Mouse (Mus musculus) cerebellum, postnatal 25 days (tissue): ENCODE results near the gene AC134908.4.

Experiments used
- DNase-seq, 2 experiments: peaks; one replicate each; pipeline ENCODE4 v3.0.0; 2021; ENCODE audit warnings: mixed read lengths in 2 of 2

The AC134908.4 gene

DNA sequence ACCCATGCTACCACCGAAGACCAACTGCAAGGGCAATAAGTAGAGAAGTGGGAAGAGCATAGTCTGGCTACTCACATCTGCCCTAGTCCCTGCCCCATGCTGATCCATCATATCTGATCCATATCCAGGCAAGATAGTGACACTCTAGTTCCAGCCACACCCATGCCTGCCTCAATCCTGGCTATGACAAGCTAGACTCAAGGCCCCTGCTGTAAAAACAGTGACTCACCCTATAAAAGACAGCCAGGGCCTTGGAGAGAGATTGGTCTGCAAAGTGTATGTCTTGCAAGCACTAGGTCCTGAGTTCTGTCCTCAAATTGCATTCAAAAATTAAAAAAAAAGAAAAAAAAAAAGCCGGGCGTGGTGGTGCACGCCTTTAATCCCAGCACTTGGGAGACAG, 11.0 kb upstream of the AC134908.4 start:
- DNase-seq: no peak

GRCm38 (mm10) chr17:25802825-25803517, 7.5 kb upstream of the AC134908.4 start:
- DNase-seq: peak in 1 of 2 experiments; percentile 59

GRCm38 (mm10) chr17:25801029-25801428, 5.6 kb upstream of the AC134908.4 start:
- DNase-seq: peak; percentile 71 to 79

DNA sequence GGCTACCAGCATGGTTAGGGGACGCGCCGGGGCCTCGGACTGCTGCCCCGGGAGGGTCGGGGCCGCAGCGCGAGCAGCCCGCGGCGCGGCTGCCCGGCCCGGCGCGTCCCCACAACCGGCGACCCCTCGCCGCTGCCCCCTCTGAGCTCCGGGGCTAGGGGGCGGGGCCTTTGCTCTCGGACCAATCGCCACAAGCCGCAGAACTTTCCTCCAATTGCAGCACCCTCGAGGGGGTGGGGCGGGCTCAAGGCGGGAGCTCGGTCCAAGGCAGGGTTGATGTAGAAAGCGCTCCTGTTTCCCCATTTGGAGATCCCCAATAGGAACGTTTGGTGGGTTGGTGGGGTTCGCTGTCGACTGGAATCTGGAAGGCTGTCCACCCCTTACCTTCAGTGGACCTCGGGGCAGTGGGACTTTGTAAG, 1.5 kb upstream of the AC134908.4 start, which contains the start of gene Metrn:
Metrn (minus strand) TSS at position 186 of the 419 bp plus-strand sequence.
- peak; percentile 67 to 82 for DNase-seq

GRCm38 (mm10) chr17:25796211-25796771, 832 bp upstream of the AC134908.4 start:
- DNase-seq: peak; percentile 19 to 53

- no peak for DNase-seq
Observed at GRCm38 (mm10) chr17:25794998-25795397, 461 bp downstream of the AC134908.4 start.

DNA sequence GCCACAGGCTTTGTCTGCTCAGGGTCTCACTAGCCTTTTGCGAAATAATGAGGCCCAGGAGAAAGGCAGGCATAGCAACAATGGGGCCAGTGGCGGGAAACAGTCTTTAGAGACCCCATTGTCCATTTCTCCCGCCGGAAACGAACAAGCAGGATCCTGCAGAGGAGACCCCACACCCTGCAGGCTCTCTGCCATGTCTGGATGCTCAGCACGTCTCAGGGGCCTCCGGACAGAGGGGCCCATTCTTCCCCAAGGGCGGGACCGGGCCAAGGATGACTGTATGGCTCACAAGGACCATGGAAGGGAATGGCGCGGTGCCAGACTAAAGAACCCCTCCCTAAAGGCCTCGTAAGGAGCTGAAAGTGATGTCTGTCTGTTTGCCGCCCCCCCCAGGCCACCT, 1.3 kb downstream of the AC134908.4 start:
- DNase-seq: peak in 1 of 2 experiments; percentile 45

- peak in 1 of 2 experiments; percentile 73 for DNase-seq
Observed at GRCm38 (mm10) chr17:25792615-25793014, 2.8 kb downstream of the AC134908.4 start, which contains the start of gene Fam173a. Fam173a (minus strand) TSS chr17:25792901.

GRCm38 (mm10) chr17:25791843-25792527, 3.5 kb downstream of the AC134908.4 start:
- peak; percentile 90 to 91 for DNase-seq

- peak in 1 of 2 experiments; percentile 33 for DNase-seq
Observed at GRCm38 (mm10) chr17:25791320-25791842, 4.1 kb downstream of the AC134908.4 start.

DNA sequence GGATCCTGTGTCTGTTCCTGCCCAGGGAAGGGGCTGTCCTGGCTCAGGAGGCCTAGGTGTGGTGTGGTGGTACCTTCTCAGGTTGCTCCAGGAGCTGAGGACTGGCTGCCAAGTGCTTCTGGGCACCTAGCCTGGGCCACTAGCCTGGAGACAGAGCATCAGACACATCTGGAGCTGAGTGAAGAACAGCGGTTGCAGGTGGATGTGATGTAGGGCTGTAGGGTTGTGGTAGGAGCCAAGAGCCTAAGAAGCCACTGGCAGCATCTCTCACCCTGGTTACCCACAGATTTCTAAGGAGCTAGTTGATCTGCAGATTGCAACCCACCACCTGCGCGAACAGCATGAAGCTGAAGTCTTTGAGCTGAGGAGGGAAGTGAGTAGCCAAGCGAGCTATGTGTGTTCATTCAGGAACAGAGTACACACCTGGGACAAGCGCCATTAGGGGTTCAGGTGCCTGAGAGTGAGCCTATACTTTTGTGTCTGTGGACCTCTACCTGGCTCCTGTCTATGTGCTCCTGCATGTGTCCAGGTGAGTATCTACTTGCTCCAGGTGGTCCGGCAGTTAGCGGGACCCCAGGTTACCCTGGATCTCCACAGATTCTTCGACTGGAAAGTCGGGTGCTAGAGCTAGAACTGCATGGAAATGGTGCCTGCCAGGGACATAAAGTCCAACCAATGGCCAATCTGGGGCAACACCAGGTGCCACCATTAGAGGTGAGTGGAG, 8.5 kb downstream of the AC134908.4 start:
- no peak for DNase-seq

DNA sequence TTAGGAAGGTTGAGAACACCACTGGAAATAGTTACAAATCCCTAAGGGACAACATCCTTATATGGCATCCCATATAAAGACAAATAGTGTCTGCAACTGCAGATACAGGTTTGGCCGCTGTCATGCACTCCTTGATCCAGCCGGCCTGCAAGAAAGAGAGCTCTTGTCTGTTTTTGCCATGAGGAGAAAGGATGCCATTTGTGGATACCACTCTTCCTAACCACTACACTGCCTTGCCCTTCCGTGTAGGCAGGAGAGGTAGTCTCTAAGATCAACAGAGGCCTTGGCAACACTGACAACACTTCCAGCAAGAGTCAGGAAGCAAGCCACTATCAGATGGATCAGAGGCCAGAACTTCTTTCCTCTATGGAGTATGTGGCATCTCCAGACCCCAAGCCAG, 9.2 kb downstream of the AC134908.4 start, which contains the start of gene Ccdc78:
Ccdc78 (plus strand) TSS at position 301 of the 400 bp plus-strand sequence.
- DNase-seq: no peak

DNA sequence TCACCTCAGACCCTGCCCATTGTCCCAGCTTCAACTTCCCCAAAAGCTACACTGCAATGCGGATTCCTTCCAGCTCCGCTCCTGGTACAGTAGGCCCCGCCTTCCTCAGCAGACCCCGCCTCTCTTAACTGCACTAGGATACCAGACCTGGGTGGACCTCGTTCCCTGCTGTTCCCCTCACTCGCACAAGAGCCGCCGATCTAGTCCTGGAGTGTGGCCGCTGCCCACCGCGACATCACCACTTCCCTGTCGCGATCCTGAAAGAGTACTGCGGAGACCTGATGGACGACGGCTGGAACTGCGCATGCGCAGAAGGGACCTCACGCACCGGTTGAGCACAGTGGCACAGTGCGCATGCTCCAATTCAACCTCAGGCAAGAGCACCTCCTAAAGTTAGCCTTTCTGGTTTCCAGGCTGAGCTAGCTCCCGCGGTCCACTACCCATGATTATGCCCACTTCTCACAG, 10.1 kb downstream of the AC134908.4 start, which contains the start of gene Haghl:
Haghl (minus strand) TSS at position 393 of the 465 bp plus-strand sequence.
- DNase-seq: peak; percentile 97 to 98

DNA sequence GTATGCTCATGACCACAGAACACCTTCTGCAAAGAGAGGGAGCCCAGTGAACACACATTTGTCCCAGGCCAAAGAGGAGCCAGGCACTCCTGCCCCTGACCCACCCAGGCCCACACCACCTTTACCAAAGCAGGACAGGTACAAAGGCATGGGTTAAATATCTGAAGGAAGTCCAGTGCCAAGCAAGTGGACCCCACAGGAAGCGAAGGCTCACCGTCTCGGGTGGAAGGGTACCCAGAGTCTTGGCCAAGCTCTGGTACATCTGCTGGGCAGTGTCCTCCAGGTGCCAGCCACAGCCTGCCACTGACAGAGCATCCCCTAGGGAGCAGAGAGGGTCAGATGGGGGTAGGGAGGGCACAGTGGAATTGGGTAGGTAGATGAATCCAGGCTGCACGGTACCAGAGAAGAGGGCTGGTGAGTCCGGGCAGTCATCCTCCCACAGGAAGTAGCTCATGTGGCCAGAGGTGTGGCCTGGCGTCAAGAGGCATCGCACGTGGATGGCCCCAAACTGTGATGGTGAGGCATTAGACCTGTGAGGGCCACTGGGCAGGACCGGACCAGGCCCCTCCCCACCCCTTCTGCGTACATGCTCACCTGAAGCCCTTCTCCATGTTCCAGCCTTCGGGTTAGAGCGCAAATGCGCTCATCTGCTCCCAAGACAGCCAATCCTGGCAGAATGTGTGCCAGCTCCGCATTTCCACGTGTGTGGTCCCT, 11.4 kb downstream of the AC134908.4 start:
- peak; percentile 30 to 42 for DNase-seq

DNA sequence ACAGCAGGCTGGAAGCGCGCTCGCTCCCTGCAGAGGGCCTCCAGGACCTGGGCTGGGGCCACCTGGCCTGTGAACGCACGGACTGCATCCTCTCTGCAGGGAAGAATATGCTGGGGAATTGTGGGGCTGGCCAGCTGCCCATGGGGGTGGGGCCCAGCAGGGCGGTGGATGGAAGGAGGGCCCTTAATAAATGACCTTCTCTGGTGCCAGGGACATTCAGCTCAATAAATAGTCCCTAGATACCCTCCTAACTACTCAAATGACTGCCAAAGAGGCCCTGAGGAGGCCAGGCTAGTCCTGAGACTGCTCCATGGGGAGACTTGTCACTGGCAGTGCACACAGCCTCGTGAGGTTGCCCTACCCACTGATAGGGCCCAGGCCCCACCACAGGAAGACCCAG, 12.4 kb downstream of the AC134908.4 start:
- peak; percentile 70 to 80 for DNase-seq

DNA sequence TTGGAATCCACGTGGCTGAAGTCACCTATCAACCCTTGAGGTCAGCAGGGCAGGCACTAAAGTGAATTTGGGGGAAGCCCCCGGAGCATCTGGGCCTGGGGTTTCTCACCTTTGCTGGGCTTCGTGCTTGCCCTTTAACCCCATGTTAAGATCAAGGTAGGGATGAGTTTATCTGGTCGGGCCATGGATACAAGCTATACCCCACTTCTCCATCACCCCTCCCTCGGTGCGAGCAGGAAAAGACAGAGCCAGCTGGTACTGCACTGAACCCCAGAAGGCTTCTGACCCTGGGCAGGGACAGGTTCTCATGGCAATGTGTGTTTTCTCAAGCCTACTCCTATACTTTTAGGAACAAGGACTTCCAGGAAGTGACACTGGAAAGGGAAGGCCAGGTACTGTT, 14.1 kb downstream of the AC134908.4 start:
- DNase-seq: no peak

GRCm38 (mm10) chr17:25777948-25778347, 17.5 kb downstream of the AC134908.4 start:
- DNase-seq: no peak

DNA sequence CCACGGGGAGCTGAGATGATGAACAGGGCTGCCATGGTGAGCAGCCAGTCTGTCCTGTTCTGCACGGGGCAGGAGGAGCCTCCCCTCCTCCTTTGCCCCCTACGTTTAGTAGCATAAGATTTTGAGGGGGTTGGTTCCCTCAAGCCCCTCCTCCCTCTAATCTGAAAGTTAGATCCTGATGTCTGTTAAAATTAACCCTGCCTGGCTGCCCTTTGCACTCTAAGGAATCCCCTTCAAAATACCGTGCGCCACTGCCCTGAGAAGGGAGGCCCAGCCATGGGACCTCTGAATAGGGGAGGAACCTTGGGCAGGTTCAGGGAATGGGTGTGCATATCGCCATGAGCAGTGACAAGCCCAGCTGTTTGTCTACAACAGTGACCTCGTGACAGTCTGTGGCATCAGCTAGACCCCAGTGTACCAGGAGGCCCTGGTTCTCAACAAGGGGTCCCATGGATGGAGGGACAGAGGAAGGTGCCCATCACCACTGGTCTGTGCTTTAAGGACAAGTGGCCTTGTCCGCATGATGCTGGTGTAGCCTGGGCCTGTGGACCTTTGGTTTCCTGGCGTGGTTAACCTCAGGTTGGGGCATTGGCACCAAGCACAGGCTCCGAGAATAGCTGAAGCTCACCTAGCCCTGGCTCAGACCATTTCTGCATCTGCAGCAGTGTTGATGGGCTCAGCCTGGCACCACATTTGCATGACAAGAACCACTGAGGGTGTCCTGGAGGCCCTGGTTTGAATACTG, 20.0 kb downstream of the AC134908.4 start:
- DNase-seq: no peak

DNA sequence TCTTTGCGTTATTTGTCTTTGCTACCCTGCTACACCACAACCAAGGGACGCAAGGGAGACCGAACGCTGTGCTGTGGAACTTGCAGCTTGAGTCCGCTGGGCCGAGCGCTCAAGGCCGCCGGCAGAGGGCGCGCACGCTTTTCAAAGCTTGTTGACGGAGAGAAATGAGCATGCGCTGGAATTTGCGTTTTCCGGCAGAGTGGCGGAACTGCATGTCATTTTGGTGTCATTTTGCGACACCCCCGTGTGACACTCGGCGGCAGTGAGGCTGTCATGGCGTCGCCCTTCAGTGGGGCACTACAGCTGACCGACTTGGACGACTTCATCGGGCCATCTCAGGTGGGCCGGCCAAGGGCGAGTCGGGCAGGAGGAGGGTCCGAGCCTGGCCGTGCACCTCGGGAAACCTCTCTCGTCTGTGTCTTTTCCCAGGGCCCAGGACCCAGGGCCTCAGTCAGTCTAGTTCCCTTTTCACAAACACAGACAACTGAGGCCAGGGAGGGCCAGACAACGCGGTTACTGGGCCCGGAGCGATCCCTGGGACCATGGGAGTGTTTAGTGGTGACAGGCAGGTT, 21.8 kb downstream of the AC134908.4 start, which contains the start of gene Narfl:
Narfl (plus strand) TSS at position 228 of the 572 bp plus-strand sequence.
- peak; percentile 99 for DNase-seq

DNA sequence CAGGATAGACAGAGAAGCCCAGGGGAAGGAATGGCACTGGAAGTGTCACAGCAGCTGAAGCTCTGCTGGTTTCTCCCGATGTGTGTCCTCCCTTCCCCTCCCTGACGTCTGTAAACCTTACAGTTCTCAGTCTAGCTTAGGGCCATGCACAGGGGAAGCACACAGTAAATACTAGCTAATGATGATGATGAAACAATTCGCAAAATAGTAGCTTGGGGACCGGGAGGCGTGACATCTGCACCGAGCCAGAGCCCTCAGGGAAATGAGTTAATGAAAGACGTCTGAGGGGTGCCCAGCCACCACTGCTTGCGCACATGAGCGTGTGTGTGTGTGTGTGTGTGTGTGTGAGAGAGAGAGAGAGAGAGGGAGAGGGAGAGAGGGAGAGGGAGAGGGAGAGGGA, 26.1 kb downstream of the AC134908.4 start:
- no peak for DNase-seq
